ENCODE assay signal across 11 mouse cellular contexts in genomic region chr12:33967514-33967913, GRCm38 (mm10). TPM values are rescaled to one million over a fixed set of nuclear protein-coding genes. Genes with fewer than 3 reads are reported as not detected.
DNase-seq lines count a peak whose midpoint lies in the region; ATAC-seq and TF ChIP-seq lines count a peak whose summit lies in the region.
"Had no signal": no experiment of that assay in that cellular context is flagged by ENCODE, and none has a peak within 500 bp of the region (broad histone marks: within the 10 kb centered on the region; RNA-seq: fewer than 3 reads in every experiment).

No protein-coding gene starts in this region.

- ATAC-seq in forebrain, embryonic 15.5 days (replicated peaks): peak; percentile 71
- ATAC-seq in limb, embryonic 14.5 days (ENCODE audit: low FRiP score, low read depth): 0 out of 2 replicates have a peak, but pooled peaks have one; percentile 20
- ATAC-seq: inflammation-experienced regulatory T-cells, adult 6 months had no signal

- no peak for TF ChIP-seq POLR2A in limb, embryonic 14.5 days (IDR thresholded peaks at IDR 0.05; ENCODE audit: borderline replicate concordance, extremely low read depth, insufficient read depth, insufficient read length)

- no peak for TF ChIP-seq CTCF in gastrocnemius, adult 2 months (IDR thresholded peaks at IDR 0.05)

- DNase-seq in gastrocnemius, adult 2 months: peak; percentile 19
- DNase-seq in gastrocnemius, postnatal 14 days: no peak
- DNase-seq in ES-CJ7 (ENCODE audit: low read depth, low spot score): peak; percentile 24
- DNase-seq in limb, embryonic 14.5 days (ENCODE audit: low spot score): no peak
- no peak for DNase-seq in frontal cortex, postnatal 25 days (ENCODE audit: low spot score in 2 of 2)
- DNase-seq in gastrocnemius, adult 18-20 months (ENCODE audit: low spot score): no peak
- no peak for DNase-seq in ovary, postnatal 36 days (ENCODE audit: low spot score)

- H3K4me3 ChIP-seq in gastrocnemius, adult 2 months: peak overlapping the region; percentile 64
- no peak overlapping the region for H3K4me3 ChIP-seq in forebrain, embryonic 15.5 days
- H3K4me3 ChIP-seq in limb, embryonic 14.5 days (replicated peaks; ENCODE audit: low read length): peak overlapping the region; percentile 35

- peak overlapping the region; percentile 65; the same call in 1 of the 2 replicates for H3K27ac ChIP-seq in gastrocnemius, adult 2 months
- H3K27ac ChIP-seq in forebrain, embryonic 15.5 days (replicated peaks): no peak overlapping the region
- peak overlapping the region; percentile 82 for H3K27ac ChIP-seq in limb, embryonic 14.5 days (replicated peaks; ENCODE audit: low read depth, low read length)

- H3K4me1 ChIP-seq in forebrain, embryonic 15.5 days: peaks cover 21% of the 10 kb centered on the region
- peaks cover 31% of the 10 kb centered on the region for H3K4me1 ChIP-seq in limb, embryonic 14.5 days (ENCODE audit: control insufficient read depth, insufficient read depth, low read length)

- no peaks in the 10 kb centered on the region for H3K36me3 ChIP-seq in forebrain, embryonic 15.5 days
- no peaks in the 10 kb centered on the region for H3K36me3 ChIP-seq in limb, embryonic 14.5 days (ENCODE audit: control insufficient read depth, insufficient read depth, low read length)

- WGBS in forebrain, embryonic 15.5 days: under 1% methylated on average over 21 of the region's 21 CpGs
- under 1% methylated on average over 21 of the region's 21 CpGs for WGBS in limb, embryonic 14.5 days

- intact Hi-C loops in gastrocnemius, adult 2 months (cut with DNase I): no loop called here
- intact Hi-C loops in gastrocnemius, postnatal 14 days (cut with DNase I; ENCODE audit: low total_unique reads): no loop called here

- H3K27me3 ChIP-seq in forebrain, embryonic 15.5 days: peaks cover 80% of the 10 kb centered on the region
- peaks cover 4% of the 10 kb centered on the region; the same call in 1 of the 2 replicates for H3K27me3 ChIP-seq in limb, embryonic 14.5 days (ENCODE audit: control insufficient read depth, insufficient read depth, low read length)

- 0 out of 2 replicates have a peak overlapping the region, but pooled peaks have one; percentile 6 for H3K4me2 ChIP-seq in forebrain, embryonic 15.5 days (replicated peaks)
- peak overlapping the region; percentile 73 for H3K4me2 ChIP-seq in limb, embryonic 14.5 days (replicated peaks; ENCODE audit: low read depth, low read length, severe bottlenecking)

- no peaks in the 10 kb centered on the region for H3K9me3 ChIP-seq in forebrain, embryonic 15.5 days
- H3K9me3 ChIP-seq in limb, embryonic 14.5 days (ENCODE audit: control insufficient read depth, low read length): no peaks in the 10 kb centered on the region

- no peak overlapping the region for H3K9ac ChIP-seq in forebrain, embryonic 15.5 days (replicated peaks)
- H3K9ac ChIP-seq in limb, embryonic 14.5 days (ENCODE audit: low read depth, low read length, severe bottlenecking): peak overlapping the region; percentile 54

RNA-seq across cellular contexts. Expression of gene Twist1, which starts 10.0 kb away (rescaled TPM):
- total RNA-seq in gastrocnemius, adult 2 months (2021): 1 to 10 TPM in 1 of 2 experiments, under 1 TPM in 1; 0.92 to 1.3 TPM
- total RNA-seq in gastrocnemius, postnatal 14 days (2021): 1 to 10 TPM; 2.1 to 3.5 TPM
- polyA plus RNA-seq in forebrain, embryonic 15.5 days (2015; fragmentation: Nextera tagmentation; extraction: Ambion mirVana): 0.63 and 0.74 TPM in 2 replicates
- 259 and 340 TPM in 2 replicates for polyA plus RNA-seq in limb, embryonic 14.5 days (2012; rRNA removed)
- polyA plus RNA-seq in limb, embryonic 14.5 days (2014; fragmentation: Nextera tagmentation; extraction: Ambion mirVana): 69.7 and 82.4 TPM in 2 replicates
- 1 to 10 TPM; 1.0 to 1.5 TPM for total RNA-seq in gastrocnemius, adult 18-20 months (2021)
- total RNA-seq: neutrophil, adult 5-6 weeks had no signal
- polyA plus RNA-seq: inflammation-experienced regulatory T-cells, adult 6 months had no signal

RNA-seq across cellular contexts. Expression of gene Ferd3l, which starts 39.3 kb away (rescaled TPM):
- not detected for total RNA-seq in gastrocnemius, adult 2 months (2021)
- total RNA-seq in gastrocnemius, postnatal 14 days (2021): not detected
- not detected in 2 replicates for polyA plus RNA-seq in forebrain, embryonic 15.5 days (2015; fragmentation: Nextera tagmentation; extraction: Ambion mirVana)
- not detected in 2 replicates for polyA plus RNA-seq in limb, embryonic 14.5 days (2012; rRNA removed)
- not detected in 2 replicates for polyA plus RNA-seq in limb, embryonic 14.5 days (2014; fragmentation: Nextera tagmentation; extraction: Ambion mirVana)
- total RNA-seq in gastrocnemius, adult 18-20 months (2021): not detected
- total RNA-seq: neutrophil, adult 5-6 weeks had no signal
- polyA plus RNA-seq: C2C12; inflammation-experienced regulatory T-cells, adult 6 months had no signal

Comparison
In these comparisons a context has a peak if more than half of its experiments do, and no peak if none do; other contexts are left out.
1. DNase-seq: peak in gastrocnemius, adult 2 months (single experiment) and ES-CJ7 (single experiment); none in gastrocnemius, postnatal 14 days (single experiment), limb, embryonic 14.5 days (single experiment), frontal cortex, postnatal 25 days (0 of 2), gastrocnemius, adult 18-20 months (single experiment) and ovary, postnatal 36 days (single experiment).